Mouse (Mus musculus) cerebellum, adult 2 months (tissue): ENCODE results near the gene Tnrc6b.

Experiments
- CTCF ChIP-seq: fragments of 200-500 bp; IDR thresholded peaks from 2 replicates; pipeline ENCODE4 v1.5.1; 2011; ENCODE audit warnings: low read depth, mild to moderate bottlenecking, control low read depth, low read length, moderate library complexity, borderline replicate concordance; ENCODE audit not compliant: insufficient read depth
- POLR2A ChIP-seq: fragments of 200-500 bp; IDR thresholded peaks from 2 replicates; pipeline ENCODE4 v1.6.1; 2011; ENCODE audit warnings: low read length, control low read depth, borderline replicate concordance; ENCODE audit not compliant: insufficient read depth

GRCm38 (mm10) chr15:80664444-80664843 is 46.7 kb upstream of the Tnrc6b start:
- no peak for TF ChIP-seq CTCF
- no peak for TF ChIP-seq POLR2A
